Mouse (Mus musculus): Measurements from ENCODE around the gene Ercc8. TPM values are rescaled to one million over a fixed set of nuclear protein-coding genes. Genes with fewer than 3 reads are reported as not detected.

Ercc8 gene
- polyA plus RNA-seq (2015; fragmentation: Nextera tagmentation; extraction: Ambion mirVana): 4.9 and 5.0 TPM in 2 replicates

DNA sequence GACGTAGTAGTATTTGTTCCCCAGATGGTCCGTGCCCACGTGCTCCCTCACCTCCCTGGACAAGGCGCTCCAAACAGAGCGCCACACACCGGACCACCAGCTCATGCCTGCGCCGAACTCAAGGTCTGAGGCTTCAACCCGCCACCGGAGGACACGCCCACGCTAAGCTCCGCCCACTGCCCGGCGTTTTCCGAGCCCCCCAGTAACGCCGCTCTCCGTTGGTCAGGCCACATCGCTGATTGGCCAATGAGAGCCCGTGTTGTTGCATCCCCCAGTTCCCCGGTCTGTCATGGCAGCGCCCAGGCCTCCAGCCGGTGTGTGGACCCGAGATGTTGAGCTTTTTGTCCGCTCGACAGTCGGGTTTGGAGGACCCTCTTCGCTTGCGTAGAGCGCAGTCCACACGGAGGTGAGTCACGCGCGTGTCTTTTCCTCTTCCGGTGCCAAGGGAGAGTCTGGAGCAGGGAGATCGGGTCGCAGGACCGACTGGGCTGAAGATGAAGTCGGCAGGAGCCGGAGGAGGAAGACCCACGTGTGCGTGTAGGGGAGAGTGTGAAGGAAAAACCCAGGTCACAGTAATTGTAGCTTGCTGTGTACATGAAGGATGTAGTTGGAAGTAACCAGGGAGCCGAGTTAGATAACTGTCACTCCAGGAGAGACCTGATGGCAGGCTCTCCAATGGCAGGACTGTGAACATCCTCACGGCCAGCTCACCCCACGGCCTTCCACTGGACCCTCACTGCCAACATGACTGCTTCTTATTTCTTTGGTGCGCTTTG lies at the start of gene Ercc8, which contains the start of gene Ndufaf2:
Gene Ercc8, plus strand, starts transcription at position 267 of the 776 bp plus-strand sequence.
Gene Ndufaf2, minus strand, starts transcription at position 159 of the 776 bp plus-strand sequence.
- Histone ChIP-seq H3K4me2 (ENCODE audit: low read depth, low read length) (peak within 1 kb of the TSS; percentile 89), H3K9ac (ENCODE audit: low read depth, low read length) (peak within 1 kb of the TSS; percentile 77), H3K4me3 (ENCODE audit: low read depth, low read length) (peak within 1 kb of the TSS; percentile 92), H3K27ac (ENCODE audit: low read length) (peak within 1 kb of the TSS; percentile 53), H3K27me3 (ENCODE audit: control insufficient read depth, insufficient read depth, low read depth, low read length) (no peaks in the 10 kb centered on the region), H3K4me1 (ENCODE audit: control insufficient read depth, low read depth, low read length) (peaks cover 13% of the 10 kb centered on the region), H3K9me3 (replicated peaks; ENCODE audit: control insufficient read depth, low read length) (no peaks in the 10 kb centered on the region), H3K36me3 (ENCODE audit: control insufficient read depth, insufficient read depth) (no peaks in the 10 kb centered on the region)
- ATAC-seq (ENCODE audit: low read depth): peak; percentile 98
- under 1% methylated on average over 47 of the region's 47 CpGs for WGBS (ENCODE audit: insufficient replicate concordance)

DNA sequence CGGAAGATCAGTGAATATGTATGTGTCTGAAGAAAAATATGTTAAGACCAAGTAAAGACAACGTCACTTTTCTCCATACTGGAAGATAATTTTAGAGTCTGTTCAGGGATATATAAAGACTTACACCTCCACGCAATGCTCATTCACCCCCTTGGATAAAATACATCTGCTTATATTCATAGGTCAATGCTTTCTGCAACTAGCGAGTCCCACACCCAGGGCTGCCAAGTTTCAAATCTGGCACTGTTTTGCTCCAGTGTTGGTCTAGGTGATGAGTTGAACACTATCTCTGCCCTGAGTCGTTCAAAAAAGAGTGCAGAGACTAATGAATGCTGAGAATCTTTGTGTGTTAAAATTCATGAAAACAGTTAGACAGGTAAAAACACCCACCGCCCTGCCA lies 47.6 kb upstream of the Ercc8 start:
- Histone ChIP-seq H3K9ac (ENCODE audit: low read depth, low read length) (no peak overlapping the region), H3K27me3 (ENCODE audit: control insufficient read depth, insufficient read depth, low read depth, low read length) (no peaks in the 10 kb centered on the region), H3K27ac (ENCODE audit: low read length) (no peak overlapping the region), H3K36me3 (ENCODE audit: control insufficient read depth, insufficient read depth) (no peaks in the 10 kb centered on the region), H3K4me2 (ENCODE audit: low read depth, low read length) (no peak overlapping the region), H3K4me3 (ENCODE audit: low read depth, low read length) (no peak overlapping the region), H3K4me1 (ENCODE audit: control insufficient read depth, low read depth, low read length) (no peaks in the 10 kb centered on the region), H3K9me3 (replicated peaks; ENCODE audit: control insufficient read depth, low read length) (no peaks in the 10 kb centered on the region)
- 74% methylated on average over 6 of the region's 6 CpGs for WGBS (ENCODE audit: insufficient replicate concordance)
- ATAC-seq (ENCODE audit: low read depth): no peak

DNA sequence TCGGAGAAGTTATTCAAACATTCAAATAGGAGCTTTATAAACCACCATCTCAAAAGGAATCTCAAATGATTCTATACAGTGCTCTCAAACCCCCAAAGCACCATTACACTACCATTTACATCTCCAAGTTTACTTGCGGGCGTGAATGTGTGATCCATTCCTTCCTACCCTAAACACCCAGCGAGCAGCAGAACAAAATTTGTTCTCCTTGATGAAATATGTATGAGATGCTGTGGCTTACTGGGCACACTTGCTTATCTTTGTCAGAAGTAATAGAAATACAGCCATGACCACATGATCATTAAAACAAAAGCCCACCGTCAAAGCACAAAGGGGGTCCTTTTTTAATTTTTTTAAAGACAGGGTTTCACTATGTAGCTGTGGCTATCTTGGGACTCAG lies 45.0 kb upstream of the Ercc8 start:
- H3K36me3 ChIP-seq (ENCODE audit: control insufficient read depth, insufficient read depth): no peaks in the 10 kb centered on the region
- no peak overlapping the region for H3K4me3 ChIP-seq (ENCODE audit: low read depth, low read length)
- no peaks in the 10 kb centered on the region for H3K9me3 ChIP-seq (replicated peaks; ENCODE audit: control insufficient read depth, low read length)
- no peaks in the 10 kb centered on the region for H3K4me1 ChIP-seq (ENCODE audit: control insufficient read depth, low read depth, low read length)
- 80% methylated on average over 5 of the region's 5 CpGs for WGBS (ENCODE audit: insufficient replicate concordance)
- H3K27ac ChIP-seq (ENCODE audit: low read length): no peak overlapping the region
- no peak overlapping the region for H3K9ac ChIP-seq (ENCODE audit: low read depth, low read length)
- H3K27me3 ChIP-seq (ENCODE audit: control insufficient read depth, insufficient read depth, low read depth, low read length): no peaks in the 10 kb centered on the region
- no peak for ATAC-seq (ENCODE audit: low read depth)
- no peak overlapping the region for H3K4me2 ChIP-seq (ENCODE audit: low read depth, low read length)

DNA sequence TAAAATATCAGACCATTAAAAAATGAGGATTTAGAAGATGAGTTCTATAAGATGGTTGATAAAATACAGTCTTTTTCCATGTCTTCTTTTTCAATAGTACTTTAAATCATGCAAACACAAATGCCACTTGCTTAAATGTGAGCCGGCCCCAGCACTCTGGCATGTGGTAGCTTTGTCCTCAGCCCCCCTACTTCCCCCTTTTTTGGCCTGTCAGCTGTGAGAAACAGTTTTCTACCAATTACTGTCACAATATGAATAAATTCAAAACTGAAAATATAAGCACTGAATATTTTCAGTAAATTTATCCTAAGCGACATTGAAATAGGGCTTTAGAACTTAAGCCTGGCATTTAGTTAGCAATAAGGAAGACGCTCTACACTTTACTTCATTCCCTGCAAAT lies 44.3 kb upstream of the Ercc8 start:
- Histone ChIP-seq H3K4me3 (ENCODE audit: low read depth, low read length) (no peak overlapping the region), H3K9me3 (replicated peaks; ENCODE audit: control insufficient read depth, low read length) (no peaks in the 10 kb centered on the region), H3K9ac (ENCODE audit: low read depth, low read length) (no peak overlapping the region), H3K4me2 (ENCODE audit: low read depth, low read length) (no peak overlapping the region), H3K27ac (ENCODE audit: low read length) (no peak overlapping the region), H3K27me3 (ENCODE audit: control insufficient read depth, insufficient read depth, low read depth, low read length) (no peaks in the 10 kb centered on the region), H3K36me3 (ENCODE audit: control insufficient read depth, insufficient read depth) (no peaks in the 10 kb centered on the region), H3K4me1 (ENCODE audit: control insufficient read depth, low read depth, low read length) (no peaks in the 10 kb centered on the region)
- no peak for ATAC-seq (ENCODE audit: low read depth)
- WGBS (ENCODE audit: insufficient replicate concordance): 55% methylated on average over 3 of the region's 3 CpGs

DNA sequence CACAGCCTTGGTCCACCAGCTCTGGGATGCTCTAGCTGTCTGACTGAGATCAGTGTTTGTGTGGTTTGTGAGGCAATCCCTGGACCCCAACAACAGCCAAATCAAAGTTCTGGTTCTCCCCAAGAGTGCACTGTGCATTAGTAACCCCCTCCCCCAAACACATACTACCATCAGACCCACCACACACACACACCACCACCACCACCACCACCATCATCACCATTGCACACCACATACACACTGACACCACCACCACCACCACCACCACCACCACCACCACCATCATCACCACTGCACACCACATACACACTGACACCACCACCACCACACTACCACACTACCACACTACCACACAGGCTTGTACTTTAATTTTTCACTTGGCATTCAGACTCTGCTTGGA lies 40.9 kb upstream of the Ercc8 start:
- no peak overlapping the region for H3K27ac ChIP-seq (ENCODE audit: low read length)
- H3K9ac ChIP-seq (ENCODE audit: low read depth, low read length): no peak overlapping the region
- no peaks in the 10 kb centered on the region for H3K27me3 ChIP-seq (ENCODE audit: control insufficient read depth, insufficient read depth, low read depth, low read length)
- no peaks in the 10 kb centered on the region for H3K36me3 ChIP-seq (ENCODE audit: control insufficient read depth, insufficient read depth)
- ATAC-seq (ENCODE audit: low read depth): no peak
- no peaks in the 10 kb centered on the region for H3K4me1 ChIP-seq (ENCODE audit: control insufficient read depth, low read depth, low read length)
- H3K4me2 ChIP-seq (ENCODE audit: low read depth, low read length): no peak overlapping the region
- no peaks in the 10 kb centered on the region for H3K9me3 ChIP-seq (replicated peaks; ENCODE audit: control insufficient read depth, low read length)
- no peak overlapping the region for H3K4me3 ChIP-seq (ENCODE audit: low read depth, low read length)

DNA sequence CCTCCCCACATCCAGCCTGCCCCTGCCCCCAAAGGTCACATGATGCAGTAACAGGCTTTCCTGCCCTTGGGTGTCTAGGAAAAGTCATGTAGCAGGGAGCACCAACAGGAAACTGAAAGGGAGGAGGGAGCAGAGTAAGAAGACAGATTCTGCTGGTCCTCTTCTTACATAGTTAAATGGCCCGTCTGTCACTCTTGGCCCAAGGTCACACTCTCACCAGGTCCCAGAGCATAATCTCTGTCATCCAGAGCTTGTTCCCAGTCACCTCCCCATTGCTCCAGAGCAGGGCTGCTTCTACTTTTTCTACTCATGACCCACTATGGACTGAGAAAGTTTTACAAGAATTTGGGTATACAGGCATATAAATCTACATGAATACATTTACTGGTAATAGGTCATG lies 40.3 kb upstream of the Ercc8 start:
- WGBS (ENCODE audit: insufficient replicate concordance): 58% methylated on average over 1 of the region's 1 CpGs
- H3K4me1 ChIP-seq (ENCODE audit: control insufficient read depth, low read depth, low read length): no peaks in the 10 kb centered on the region
- H3K9me3 ChIP-seq (replicated peaks; ENCODE audit: control insufficient read depth, low read length): no peaks in the 10 kb centered on the region

DNA sequence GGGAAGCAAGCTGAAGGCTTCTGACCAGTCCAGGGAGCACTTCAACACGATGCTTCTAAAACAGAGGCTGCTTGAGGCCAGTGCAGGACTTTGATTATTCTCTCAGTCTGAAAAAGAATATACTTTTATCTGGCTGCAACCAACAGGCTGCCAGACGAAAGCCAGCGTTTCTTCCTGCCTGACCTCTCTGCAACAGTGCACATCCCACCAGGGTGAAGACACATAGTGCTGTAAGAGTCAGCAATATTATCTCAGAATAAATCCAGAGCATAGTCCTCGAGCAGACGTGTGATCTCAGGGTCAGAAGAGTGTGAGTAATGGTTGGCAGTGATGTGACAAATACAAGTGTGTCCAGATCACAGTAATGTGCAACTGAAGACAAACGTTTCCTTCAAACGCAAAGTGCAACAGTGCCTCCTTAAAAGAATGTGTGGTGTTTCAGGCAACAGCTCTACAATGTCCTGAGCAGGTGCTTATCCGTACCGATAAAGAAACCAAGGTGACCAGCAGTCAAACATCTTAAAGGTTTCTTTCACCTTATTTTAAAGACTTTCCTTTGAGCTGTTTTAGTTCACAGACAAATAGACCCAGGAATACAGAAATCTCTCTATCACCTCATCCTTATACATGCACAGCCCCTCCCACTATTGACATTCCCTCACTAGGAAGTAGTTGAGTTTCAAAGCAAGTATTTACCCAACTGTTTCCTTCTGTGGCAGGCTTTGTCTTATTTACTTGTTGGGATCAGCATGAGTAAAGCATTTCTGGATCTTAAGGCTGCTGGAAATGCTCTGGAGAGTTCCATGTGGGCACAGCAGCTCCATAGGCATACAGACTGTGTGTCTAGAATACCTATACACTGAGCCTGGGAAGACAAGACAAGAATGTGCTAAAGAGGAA lies 38.9 kb upstream of the Ercc8 start:
- Histone ChIP-seq H3K27ac (ENCODE audit: low read length) (no peak overlapping the region), H3K27me3 (ENCODE audit: control insufficient read depth, insufficient read depth, low read depth, low read length) (no peaks in the 10 kb centered on the region), H3K4me3 (ENCODE audit: low read depth, low read length) (no peak overlapping the region), H3K36me3 (ENCODE audit: control insufficient read depth, insufficient read depth) (no peaks in the 10 kb centered on the region), H3K9ac (ENCODE audit: low read depth, low read length) (no peak overlapping the region), H3K4me2 (ENCODE audit: low read depth, low read length) (no peak overlapping the region), H3K9me3 (replicated peaks; ENCODE audit: control insufficient read depth, low read length) (no peaks in the 10 kb centered on the region), H3K4me1 (ENCODE audit: control insufficient read depth, low read depth, low read length) (no peaks in the 10 kb centered on the region)
- WGBS (ENCODE audit: insufficient replicate concordance): 61% methylated on average over 9 of the region's 9 CpGs
- no peak for ATAC-seq (ENCODE audit: low read depth)

More for the DNA sequence above, 40.3 kb upstream of the Ercc8 start:
- Histone ChIP-seq H3K4me2 (ENCODE audit: low read depth, low read length) (no peak overlapping the region), H3K27me3 (ENCODE audit: control insufficient read depth, insufficient read depth, low read depth, low read length) (no peaks in the 10 kb centered on the region), H3K4me3 (ENCODE audit: low read depth, low read length) (no peak overlapping the region), H3K9ac (ENCODE audit: low read depth, low read length) (no peak overlapping the region), H3K27ac (ENCODE audit: low read length) (no peak overlapping the region), H3K36me3 (ENCODE audit: control insufficient read depth, insufficient read depth) (no peaks in the 10 kb centered on the region)
- no peak for ATAC-seq (ENCODE audit: low read depth)

DNA sequence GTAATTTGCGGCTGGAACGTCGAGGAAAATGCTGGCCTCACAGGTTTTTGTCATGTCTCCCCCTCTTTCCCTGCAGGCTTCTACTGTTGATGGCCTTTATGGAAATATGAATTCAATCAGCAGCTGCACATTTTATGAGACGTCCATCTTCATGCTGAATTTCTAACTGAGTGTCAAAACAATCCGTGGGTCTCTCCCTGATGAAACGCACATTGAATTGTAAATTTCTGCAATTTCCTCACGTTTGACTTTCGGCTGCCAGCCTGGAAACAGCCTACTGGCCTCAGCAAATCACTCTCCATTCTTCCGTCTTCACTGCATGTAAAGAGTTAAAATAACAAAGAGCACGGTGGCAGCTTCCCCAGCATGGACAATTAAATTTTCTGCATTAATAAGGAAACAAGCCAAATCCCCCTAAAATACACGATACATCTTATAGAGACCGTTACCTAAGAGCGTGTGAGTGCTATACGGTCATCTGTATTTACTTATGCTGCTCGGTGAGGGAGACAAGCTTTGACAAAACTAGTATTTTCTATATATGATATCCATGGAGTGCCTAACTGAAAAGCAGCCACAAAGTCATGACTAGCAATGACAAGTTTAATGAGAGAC lies 35.3 kb upstream of the Ercc8 start:
- no peaks in the 10 kb centered on the region for H3K27me3 ChIP-seq (ENCODE audit: control insufficient read depth, insufficient read depth, low read depth, low read length)
- no peak overlapping the region for H3K4me3 ChIP-seq (ENCODE audit: low read depth, low read length)
- no peak overlapping the region for H3K27ac ChIP-seq (ENCODE audit: low read length)
- no peak overlapping the region for H3K4me2 ChIP-seq (ENCODE audit: low read depth, low read length)
- H3K9ac ChIP-seq (ENCODE audit: low read depth, low read length): no peak overlapping the region
- H3K36me3 ChIP-seq (ENCODE audit: control insufficient read depth, insufficient read depth): no peaks in the 10 kb centered on the region
- no peaks in the 10 kb centered on the region for H3K4me1 ChIP-seq (ENCODE audit: control insufficient read depth, low read depth, low read length)
- ATAC-seq (ENCODE audit: low read depth): no peak
- WGBS (ENCODE audit: insufficient replicate concordance): 74% methylated on average over 15 of the region's 15 CpGs
- H3K9me3 ChIP-seq (replicated peaks; ENCODE audit: control insufficient read depth, low read length): no peaks in the 10 kb centered on the region
